Comparison of ENCODE assay signal across 9 mouse cellular contexts in genomic region chr15:97195628-97196027, GRCm38 (mm10). TPM values are rescaled to one million over a fixed set of nuclear protein-coding genes. Genes with fewer than 3 reads are reported as not detected.
DNase-seq lines count a peak whose midpoint lies in the region; ATAC-seq and TF ChIP-seq lines count a peak whose summit lies in the region.
"Had no signal": no experiment of that assay in that cellular context is flagged by ENCODE, and none has a peak within 500 bp of the region (broad histone marks: within the 10 kb centered on the region; RNA-seq: fewer than 3 reads in every experiment).

No protein-coding gene starts in this region.

- peak; percentile 87 for DNase-seq in CD4-positive, CD25-positive, alpha-beta regulatory T cell, adult 2 months (ENCODE audit: low read depth, low spot score)
- peak; percentile 64 for DNase-seq in R1 (ENCODE audit: low read depth, low spot score)
- DNase-seq in limb, embryonic 14.5 days (ENCODE audit: low spot score) = peak; percentile 83
- DNase-seq in telencephalon, adult 2 months (ENCODE audit: low read depth, low spot score) = peak; percentile 76
- DNase-seq in gastrocnemius, adult 8-10 months (ENCODE audit: low spot score in 2 of 2) = no peak

- no peaks in the 10 kb centered on the region for H3K9me3 ChIP-seq in intestine, postnatal 0 days (ENCODE audit: control insufficient read depth)
- H3K9me3 ChIP-seq in intestine, embryonic 16.5 days (ENCODE audit: control insufficient read depth, low read length) = no peaks in the 10 kb centered on the region
- no peaks in the 10 kb centered on the region for H3K9me3 ChIP-seq in limb, embryonic 14.5 days (ENCODE audit: control insufficient read depth, low read length)
- H3K9me3 ChIP-seq: embryonic facial prominence, embryonic 12.5 days had no signal

- no peaks in the 10 kb centered on the region for H3K36me3 ChIP-seq in intestine, postnatal 0 days (ENCODE audit: control insufficient read depth, insufficient read depth)
- no peaks in the 10 kb centered on the region for H3K36me3 ChIP-seq in intestine, embryonic 16.5 days (ENCODE audit: control insufficient read depth, insufficient read depth, low read length)
- no peaks in the 10 kb centered on the region for H3K36me3 ChIP-seq in limb, embryonic 14.5 days (ENCODE audit: control insufficient read depth, insufficient read depth, low read length)
- H3K36me3 ChIP-seq: embryonic facial prominence, embryonic 12.5 days had no signal

- WGBS in intestine, postnatal 0 days = 0% methylated on average over 1 of the region's 1 CpGs
- 0% methylated on average over 1 of the region's 1 CpGs for WGBS in intestine, embryonic 16.5 days
- 0% methylated on average over 1 of the region's 1 CpGs for WGBS in limb, embryonic 14.5 days

- no peak for TF ChIP-seq POLR2A in limb, embryonic 14.5 days (IDR thresholded peaks at IDR 0.05; ENCODE audit: borderline replicate concordance, extremely low read depth, insufficient read depth, insufficient read length)

- no peaks in the 10 kb centered on the region for H3K27me3 ChIP-seq in intestine, postnatal 0 days (replicated peaks; ENCODE audit: control insufficient read depth, insufficient read depth, low read length)
- no peaks in the 10 kb centered on the region for H3K27me3 ChIP-seq in intestine, embryonic 16.5 days (replicated peaks; ENCODE audit: control insufficient read depth, insufficient read depth, low read length)
- H3K27me3 ChIP-seq in limb, embryonic 14.5 days (ENCODE audit: control insufficient read depth, insufficient read depth, low read length) = no peaks in the 10 kb centered on the region
- H3K27me3 ChIP-seq: embryonic facial prominence, embryonic 12.5 days had no signal

- H3K4me1 ChIP-seq in intestine, postnatal 0 days (replicated peaks; ENCODE audit: control insufficient read depth, insufficient read depth, low read length) = no peaks in the 10 kb centered on the region
- no peaks in the 10 kb centered on the region for H3K4me1 ChIP-seq in intestine, embryonic 16.5 days (ENCODE audit: control insufficient read depth, insufficient read depth, low read length)
- no peaks in the 10 kb centered on the region for H3K4me1 ChIP-seq in limb, embryonic 14.5 days (ENCODE audit: control insufficient read depth, insufficient read depth, low read length)
- H3K4me1 ChIP-seq: embryonic facial prominence, embryonic 12.5 days had no signal

- TF ChIP-seq CTCF in intestine, postnatal 0 days (IDR thresholded peaks at IDR 0.05; ENCODE audit: low read depth) = peak; percentile 74

- no peak overlapping the region for H3K9ac ChIP-seq in intestine, postnatal 0 days (ENCODE audit: low read depth, low read length)
- H3K9ac ChIP-seq in intestine, embryonic 16.5 days (ENCODE audit: low read depth, low read length) = no peak overlapping the region
- H3K9ac ChIP-seq in limb, embryonic 14.5 days (ENCODE audit: low read depth, low read length, severe bottlenecking) = no peak overlapping the region
- H3K9ac ChIP-seq: embryonic facial prominence, embryonic 12.5 days had no signal

- H3K27ac ChIP-seq in intestine, postnatal 0 days (ENCODE audit: low read depth, low read length) = no peak overlapping the region
- no peak overlapping the region for H3K27ac ChIP-seq in intestine, embryonic 16.5 days (ENCODE audit: low read length)
- no peak overlapping the region for H3K27ac ChIP-seq in limb, embryonic 14.5 days (replicated peaks; ENCODE audit: low read depth, low read length)
- H3K27ac ChIP-seq: embryonic facial prominence, embryonic 12.5 days had no signal

- ATAC-seq in intestine, postnatal 0 days = no peak
- no peak for ATAC-seq in intestine, embryonic 16.5 days
- ATAC-seq in granulocyte monocyte progenitor cell, adult 5-6 weeks (replicated peaks; ENCODE audit: poor library complexity, severe bottlenecking) = peak; percentile 65
- ATAC-seq in limb, embryonic 14.5 days (ENCODE audit: low FRiP score, low read depth) = no peak

- H3K4me2 ChIP-seq in intestine, postnatal 0 days (replicated peaks; ENCODE audit: low read depth) = no peak overlapping the region
- H3K4me2 ChIP-seq in intestine, embryonic 16.5 days (ENCODE audit: low read depth, low read length) = no peak overlapping the region
- no peak overlapping the region for H3K4me2 ChIP-seq in limb, embryonic 14.5 days (replicated peaks; ENCODE audit: low read depth, low read length, severe bottlenecking)
- H3K4me2 ChIP-seq: embryonic facial prominence, embryonic 12.5 days had no signal

- H3K4me3 ChIP-seq in intestine, postnatal 0 days (ENCODE audit: low read depth, low read length) = no peak overlapping the region
- no peak overlapping the region for H3K4me3 ChIP-seq in intestine, embryonic 16.5 days (ENCODE audit: low read length)
- H3K4me3 ChIP-seq in limb, embryonic 14.5 days (replicated peaks; ENCODE audit: low read length) = no peak overlapping the region
- H3K4me3 ChIP-seq: embryonic facial prominence, embryonic 12.5 days had no signal

RNA-seq across cellular contexts. Expression of gene Pced1b, which starts 51.3 kb away (rescaled TPM):
- polyA plus RNA-seq in intestine, postnatal 0 days (2015; fragmentation: Nextera tagmentation; extraction: Ambion mirVana) = 1.6 and 1.8 TPM in 2 replicates
- 3.0 and 3.6 TPM in 2 replicates for polyA plus RNA-seq in intestine, embryonic 16.5 days (2015; fragmentation: Nextera tagmentation; extraction: Ambion mirVana)
- total RNA-seq in granulocyte monocyte progenitor cell, adult 5-6 weeks (2014; fragmentation: Nextera tagmentation) = 32.8 and 48.3 TPM in 2 replicates
- total RNA-seq in granulocyte monocyte progenitor cell, adult 5-6 weeks (2017) = 12.3 and 13.7 TPM in 2 replicates
- 7.9 and 8.8 TPM in 2 replicates for polyA plus RNA-seq in limb, embryonic 14.5 days (2012; rRNA removed)
- polyA plus RNA-seq in limb, embryonic 14.5 days (2014; fragmentation: Nextera tagmentation; extraction: Ambion mirVana) = 3.8 and 4.4 TPM in 2 replicates
- 1 to 10 TPM in 1 of 4 experiments, under 1 TPM in 3; 0.51 to 1.6 (median 0.81) TPM for total RNA-seq in gastrocnemius, adult 8-10 months (2022)

RNA-seq across cellular contexts. Expression of gene Amigo2, which starts 51.5 kb away (rescaled TPM):
- polyA plus RNA-seq in intestine, postnatal 0 days (2015; fragmentation: Nextera tagmentation; extraction: Ambion mirVana) = 4.7 and 4.9 TPM in 2 replicates
- polyA plus RNA-seq in intestine, embryonic 16.5 days (2015; fragmentation: Nextera tagmentation; extraction: Ambion mirVana) = 4.9 and 5.8 TPM in 2 replicates
- total RNA-seq in granulocyte monocyte progenitor cell, adult 5-6 weeks (2014; fragmentation: Nextera tagmentation) = 0.79 TPM in 1 of 2 replicates, not detected in the other
- total RNA-seq in granulocyte monocyte progenitor cell, adult 5-6 weeks (2017) = 0.26 and 1.2 TPM in 2 replicates
- polyA plus RNA-seq in limb, embryonic 14.5 days (2012; rRNA removed) = 3.9 and 4.2 TPM in 2 replicates
- 5.6 and 7.9 TPM in 2 replicates for polyA plus RNA-seq in limb, embryonic 14.5 days (2014; fragmentation: Nextera tagmentation; extraction: Ambion mirVana)
- 1 to 10 TPM in 3 of 4 experiments, under 1 TPM in 1; 0.82 to 1.9 (median 1.7) TPM for total RNA-seq in gastrocnemius, adult 8-10 months (2022)

Comparison
In these comparisons a context has a peak if more than half of its experiments do, and no peak if none do; other contexts are left out.
1. DNase-seq: peak in CD4-positive, CD25-positive, alpha-beta regulatory T cell, adult 2 months (single experiment), R1 (single experiment), limb, embryonic 14.5 days (single experiment) and telencephalon, adult 2 months (single experiment); none in gastrocnemius, adult 8-10 months (0 of 2).